Mouse (Mus musculus) heart, embryonic 14.5 days (tissue): ENCODE results near the gene Cog4. TPM values are rescaled to one million over a fixed set of nuclear protein-coding genes. Genes with fewer than 3 reads are reported as not detected.

ENCODE experiments used
- ATAC-seq: fragments of 200-750 bp; cut with Nextera tagmentation; 2 replicates; pipeline ENCODE4 v1.8.0; 2017; ENCODE audit warnings: low read depth, moderate TSS enrichment; ENCODE audit not compliant: insufficient number of reproducible peaks, insufficient read depth, low FRiP score
- H3K27ac ChIP-seq, 2 experiments: fragments of 200-500 bp in 1 of 2; fragments of 300-500 bp in 1 of 2; sonication (generic) in 1 of 2; replicated peaks in 1 of 2; 2 replicates each; pipeline ENCODE4 v1.5.1; 2012 to 2014; ENCODE audit warnings: low read depth in 2 of 2, low read length in 2 of 2, control low read depth in 1 of 2, mild to moderate bottlenecking in 1 of 2, mixed read lengths in 1 of 2; ENCODE audit not compliant: control insufficient read depth in 1 of 2, insufficient read depth in 1 of 2
- H3K27me3 ChIP-seq: fragments of 300-500 bp; sonication (generic); 2 replicates; pipeline ENCODE4 v1.6.1; 2014; ENCODE audit warnings: mild to moderate bottlenecking, low read length, control low read depth; ENCODE audit not compliant: control insufficient read depth, insufficient read depth
- H3K36me3 ChIP-seq: fragments of 300-500 bp; sonication (generic); 2 replicates; pipeline ENCODE4 v1.6.1; 2014; ENCODE audit warnings: mild to moderate bottlenecking, control low read depth, low read length, mixed read lengths; ENCODE audit not compliant: control insufficient read depth, insufficient read depth
- H3K4me1 ChIP-seq, 2 experiments: fragments of 200-500 bp in 1 of 2; fragments of 300-500 bp in 1 of 2; sonication (generic) in 1 of 2; 2 replicates each; pipeline ENCODE4 v1.6.1; 2012 to 2014; ENCODE audit warnings: low read length in 2 of 2, control low read depth in 1 of 2, mixed read lengths in 1 of 2; ENCODE audit not compliant: control insufficient read depth in 2 of 2, insufficient read depth in 2 of 2
- H3K4me2 ChIP-seq: fragments of 300-500 bp; sonication (generic); 2 replicates; pipeline ENCODE4 v1.6.1; 2014; ENCODE audit warnings: mild to moderate bottlenecking, low read length
- H3K4me3 ChIP-seq, 2 experiments: fragments of 200-500 bp in 1 of 2; fragments of 300-500 bp in 1 of 2; sonication (generic) in 1 of 2; 2 replicates each; pipeline ENCODE4 v1.5.1; 2012 to 2014; ENCODE audit warnings: low read length in 2 of 2, mild to moderate bottlenecking in 2 of 2, control low read depth in 1 of 2, low read depth in 1 of 2, moderate library complexity in 1 of 2; ENCODE audit not compliant: control insufficient read depth in 1 of 2, insufficient read depth in 1 of 2
- H3K9ac ChIP-seq: fragments of 300-500 bp; sonication (generic); 2 replicates; pipeline ENCODE4 v1.6.1; 2014; ENCODE audit warnings: mild to moderate bottlenecking, low read length
- H3K9me3 ChIP-seq: fragments of 300-500 bp; sonication (generic); 2 replicates; pipeline ENCODE4 v1.6.1; 2016; ENCODE audit warnings: low read length, control low read depth; ENCODE audit not compliant: control insufficient read depth
- WGBS: fragments of 180-500 bp; shearing (Covaris S2); extraction: QIAGEN DNeasy Blood & Tissue Kit; methylation state at CpG from one replicate; pipeline ENCODE4 v1.1.7; 2014; 5-methylcytosine and 5-hydroxymethylcytosine counted together
- polyA plus RNA-seq: library from polyadenylated mRNA; unstranded; fragments of >200 nt; fragmentation: Nextera tagmentation; extraction: Ambion mirVana; gene quantifications from 2 replicates; pipeline ENCODE4 v1.2.1, GENCODE M21; 2014

The Cog4 gene
- polyA plus RNA-seq, 1 experiment from 2014 or later, result 62.0 TPM

DNA sequence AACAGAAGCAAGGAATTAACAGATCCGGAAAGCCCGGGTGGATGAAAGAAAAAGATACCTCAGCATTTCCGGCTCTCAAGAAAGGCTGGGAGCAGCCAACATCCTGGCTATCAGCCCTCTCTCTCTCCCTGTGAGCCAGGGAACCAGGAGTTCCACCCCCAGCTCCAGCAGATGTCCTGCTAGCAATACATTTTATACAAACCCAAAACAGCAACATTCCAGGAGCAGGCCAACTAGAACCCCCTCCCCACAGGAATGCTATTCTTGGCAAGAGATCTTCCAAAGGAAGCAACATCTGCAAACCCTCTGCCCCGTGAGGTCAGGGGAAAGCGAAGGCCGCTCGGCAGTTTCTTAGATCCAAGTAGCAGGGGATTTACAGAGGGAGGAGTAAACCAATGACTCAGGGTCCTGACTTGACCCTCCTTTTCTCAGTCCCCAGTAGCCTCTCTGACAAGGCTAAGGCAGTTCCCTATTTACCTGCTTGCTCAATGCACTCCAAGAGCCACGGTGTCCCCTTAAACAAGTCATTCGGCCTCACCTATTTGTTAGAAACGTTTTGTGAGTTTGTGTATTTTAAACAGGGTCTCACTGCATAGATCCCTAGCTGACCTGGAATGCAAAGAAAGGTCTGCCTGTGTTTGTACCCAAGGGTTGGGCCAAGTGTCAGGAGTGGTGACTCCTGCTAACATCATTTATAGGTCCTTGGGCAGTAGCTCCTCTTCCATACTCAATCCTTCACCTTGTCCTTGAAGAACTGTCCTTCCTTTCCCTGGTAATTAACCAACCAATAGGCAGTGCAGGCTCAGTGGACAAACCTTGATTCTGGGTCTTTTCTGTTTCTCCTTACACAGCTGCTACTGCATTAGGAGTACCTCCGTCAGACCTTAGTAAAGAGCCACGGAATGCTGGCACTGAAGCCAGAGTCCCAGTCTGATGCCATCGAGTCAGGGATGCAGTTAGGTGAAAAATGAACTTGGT is 37.6 kb upstream of the Cog4 start:
- H3K27me3 ChIP-seq, result no peaks in the 10 kb centered on the region
- peaks cover 9 to 14% of the 10 kb centered on the region in 2 experiments for H3K4me1 ChIP-seq
- WGBS, result 41% methylated on average over 13 of the region's 13 CpGs
- H3K4me3 ChIP-seq, result no peak overlapping the region
- 0 out of 2 replicates have a peak overlapping the region, but pooled peaks have one; percentile 1 for H3K9ac ChIP-seq
- peak; percentile 34 for ATAC-seq
- H3K36me3 ChIP-seq, result peaks cover 50% of the 10 kb centered on the region
- peak overlapping the region; percentile 46; a peak in 3 of 4 replicates for H3K27ac ChIP-seq
- no peaks in the 10 kb centered on the region for H3K9me3 ChIP-seq
- no peak overlapping the region for H3K4me2 ChIP-seq

- H3K27me3 ChIP-seq, result no peaks in the 10 kb centered on the region
- H3K27ac ChIP-seq, result peak overlapping the region; percentile 22 to 46; a peak in 1 of 4 replicates
- H3K4me1 ChIP-seq, result peaks cover 9 to 14% of the 10 kb centered on the region in 2 experiments
- no peak overlapping the region for H3K4me2 ChIP-seq
- H3K9me3 ChIP-seq, result no peaks in the 10 kb centered on the region
- H3K9ac ChIP-seq, result no peak overlapping the region
- 16% methylated on average over 2 of the region's 2 CpGs for WGBS
- H3K36me3 ChIP-seq, result peaks cover 61% of the 10 kb centered on the region
- no peak for ATAC-seq
- H3K4me3 ChIP-seq, result no peak overlapping the region
These were observed 36.6 kb upstream of the Cog4 start for GRCm38 (mm10) chr8:110809831-110810230.

DNA sequence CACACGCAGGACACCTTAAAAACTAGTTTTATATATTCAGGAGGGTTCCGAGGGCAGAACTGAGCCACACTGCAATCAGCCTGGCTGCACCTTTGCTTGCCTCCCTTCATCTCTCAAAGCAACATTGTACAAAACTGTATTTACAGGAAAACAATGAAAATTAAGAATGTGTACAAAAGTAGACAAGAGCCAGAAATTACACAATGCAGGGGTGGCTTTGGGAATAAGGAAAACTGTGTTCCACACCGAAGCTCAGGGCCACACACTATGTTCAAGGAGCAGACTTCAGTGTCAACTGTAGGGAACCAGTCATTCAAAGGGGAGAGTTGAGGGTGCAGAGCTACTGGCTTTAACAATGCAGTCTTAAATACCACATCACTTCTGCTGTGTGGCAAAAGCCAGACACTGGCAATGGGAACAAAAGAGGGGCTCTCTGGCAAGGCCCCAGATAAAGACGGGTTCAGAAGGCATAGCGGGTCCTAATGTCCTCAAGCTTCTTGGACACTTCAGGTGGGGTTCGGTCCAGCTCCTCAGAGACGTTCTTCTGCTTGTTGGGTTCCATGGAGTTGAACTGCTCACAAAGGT is 35.8 kb upstream of the Cog4 start:
- H3K4me2 ChIP-seq, result no peak overlapping the region
- no peak overlapping the region for H3K27ac ChIP-seq
- H3K9me3 ChIP-seq, result no peaks in the 10 kb centered on the region
- no peak for ATAC-seq
- no peak overlapping the region for H3K4me3 ChIP-seq
- no peak overlapping the region for H3K9ac ChIP-seq
- no peaks in the 10 kb centered on the region for H3K27me3 ChIP-seq
- peaks cover 7 to 14% of the 10 kb centered on the region in 2 experiments for H3K4me1 ChIP-seq
- WGBS, result 85% methylated on average over 7 of the region's 7 CpGs
- H3K36me3 ChIP-seq, result peaks cover 68% of the 10 kb centered on the region

GRCm38 (mm10) chr8:110811116-110811515 is 35.3 kb upstream of the Cog4 start:
- H3K9me3 ChIP-seq, result no peaks in the 10 kb centered on the region
- no peak overlapping the region for H3K4me2 ChIP-seq
- no peak overlapping the region for H3K9ac ChIP-seq
- ATAC-seq, result no peak
- H3K27me3 ChIP-seq, result no peaks in the 10 kb centered on the region
- peaks cover 7 to 17% of the 10 kb centered on the region in 2 experiments for H3K4me1 ChIP-seq
- no peak overlapping the region for H3K4me3 ChIP-seq
- H3K27ac ChIP-seq, result no peak overlapping the region
- H3K36me3 ChIP-seq, result peaks cover 73% of the 10 kb centered on the region
- WGBS, result 95% methylated on average over 3 of the region's 3 CpGs

DNA sequence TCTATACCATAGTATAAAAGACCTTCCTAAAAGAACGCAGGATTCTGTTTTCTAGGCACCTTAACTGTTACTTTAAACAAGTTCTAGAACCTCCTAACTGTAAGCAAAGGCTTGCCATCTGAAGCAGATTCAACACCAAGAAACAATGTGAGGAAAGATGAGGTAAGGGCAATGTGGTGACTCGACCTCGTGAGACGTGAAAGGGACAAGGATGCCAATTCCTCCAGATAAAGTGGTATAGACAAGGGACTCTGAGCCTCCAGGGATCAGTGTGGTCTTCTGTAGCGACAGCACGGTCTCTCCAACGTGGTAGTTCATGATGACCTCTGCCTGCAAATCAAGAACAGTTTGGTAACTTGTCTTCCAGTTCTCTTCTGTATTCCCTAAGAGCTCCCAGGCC is 34.6 kb upstream of the Cog4 start:
- Histone ChIP-seq H3K9me3 (no peaks in the 10 kb centered on the region), H3K27me3 (no peaks in the 10 kb centered on the region), H3K4me2 (no peak overlapping the region), H3K9ac (no peak overlapping the region), H3K4me1 (peaks cover 8 to 20% of the 10 kb centered on the region in 2 experiments), H3K4me3 (no peak overlapping the region), H3K36me3 (peaks cover 80% of the 10 kb centered on the region), H3K27ac (no peak overlapping the region)
- ATAC-seq, result no peak
- 75% methylated on average over 7 of the region's 7 CpGs for WGBS

GRCm38 (mm10) chr8:110812349-110813080 is 33.9 kb upstream of the Cog4 start:
- 94% methylated on average over 7 of the region's 7 CpGs for WGBS

GRCm38 (mm10) chr8:110813081-110813812 is 33.2 kb upstream of the Cog4 start:
- Histone ChIP-seq H3K4me3 (no peak overlapping the region), H3K4me2 (no peak overlapping the region), H3K4me1 (peaks cover 8 to 20% of the 10 kb centered on the region in 2 experiments), H3K9me3 (no peaks in the 10 kb centered on the region), H3K27ac (no peak overlapping the region), H3K9ac (no peak overlapping the region), H3K36me3 (peaks cover 95% of the 10 kb centered on the region), H3K27me3 (no peaks in the 10 kb centered on the region)
- no peak for ATAC-seq
- 88% methylated on average over 7 of the region's 7 CpGs for WGBS

More at GRCm38 (mm10) chr8:110812349-110813080, 33.9 kb upstream of the Cog4 start:
- Histone ChIP-seq H3K4me1 (peaks cover 8 to 20% of the 10 kb centered on the region in 2 experiments), H3K4me3 (no peak overlapping the region), H3K27ac (no peak overlapping the region), H3K4me2 (no peak overlapping the region), H3K9me3 (no peaks in the 10 kb centered on the region), H3K27me3 (no peaks in the 10 kb centered on the region), H3K36me3 (peaks cover 87% of the 10 kb centered on the region), H3K9ac (no peak overlapping the region)
- no peak for ATAC-seq
